Mouse (Mus musculus): Measurements from ENCODE around the gene Lcor. TPM values are rescaled to one million over a fixed set of nuclear protein-coding genes. Genes with fewer than 3 reads are reported as not detected.

Gene Lcor
- polyA plus RNA-seq, 1 experiment, result 15.6 TPM

GRCm38 (mm10) chr19:41463841-41464240 lies 18.6 kb upstream of the Lcor start:
- no peak for TF ChIP-seq POLR2A (IDR thresholded peaks at IDR 0.05; ENCODE audit: insufficient read depth, low read length)
- TF ChIP-seq EP300 (IDR thresholded peaks at IDR 0.05; ENCODE audit: insufficient read depth, low read depth, low read length), result no peak
- no peak for TF ChIP-seq CTCF (IDR thresholded peaks at IDR 0.05; ENCODE audit: low read depth, low read length)

GRCm38 (mm10) chr19:41466475-41466874 lies 16.0 kb upstream of the Lcor start:
- Histone ChIP-seq H3K36me3 (ENCODE audit: control insufficient read depth, insufficient read depth, low read length, poor library complexity, severe bottlenecking) (no peaks in the 10 kb centered on the region), H3K9ac (ENCODE audit: low read depth, poor library complexity, severe bottlenecking) (no peak overlapping the region), H3K27me3 (ENCODE audit: control insufficient read depth, insufficient read depth, low read length, poor library complexity, severe bottlenecking) (no peaks in the 10 kb centered on the region), H3K9me3 (replicated peaks; ENCODE audit: control insufficient read depth, insufficient read depth, low read length, poor library complexity, severe bottlenecking) (peaks cover 9% of the 10 kb centered on the region), H3K4me1 (ENCODE audit: control insufficient read depth, insufficient read depth, low read length) (no peaks in the 10 kb centered on the region), H3K27ac (ENCODE audit: insufficient read depth, low read length) (no peak overlapping the region), H3K4me3 (ENCODE audit: low read depth, low read length) (no peak overlapping the region)
- TF ChIP-seq CTCF (IDR thresholded peaks at IDR 0.05; ENCODE audit: low read depth, low read length), result no peak
- no peak for TF ChIP-seq POLR2A (IDR thresholded peaks at IDR 0.05; ENCODE audit: insufficient read depth, low read length)
- no peak for TF ChIP-seq EP300 (IDR thresholded peaks at IDR 0.05; ENCODE audit: insufficient read depth, low read depth, low read length)

More at GRCm38 (mm10) chr19:41463841-41464240, 18.6 kb upstream of the Lcor start:
- Histone ChIP-seq H3K36me3 (ENCODE audit: control insufficient read depth, insufficient read depth, low read length, poor library complexity, severe bottlenecking) (no peaks in the 10 kb centered on the region), H3K9me3 (replicated peaks; ENCODE audit: control insufficient read depth, insufficient read depth, low read length, poor library complexity, severe bottlenecking) (peaks cover 9% of the 10 kb centered on the region), H3K27me3 (ENCODE audit: control insufficient read depth, insufficient read depth, low read length, poor library complexity, severe bottlenecking) (no peaks in the 10 kb centered on the region), H3K4me1 (ENCODE audit: control insufficient read depth, insufficient read depth, low read length) (peaks cover under 1% of the 10 kb centered on the region), H3K4me3 (ENCODE audit: low read depth, low read length) (no peak overlapping the region), H3K27ac (ENCODE audit: insufficient read depth, low read length) (no peak overlapping the region), H3K9ac (ENCODE audit: low read depth, poor library complexity, severe bottlenecking) (no peak overlapping the region)

- Histone ChIP-seq H3K27ac (ENCODE audit: insufficient read depth, low read length) (no peak overlapping the region), H3K27me3 (ENCODE audit: control insufficient read depth, insufficient read depth, low read length, poor library complexity, severe bottlenecking) (no peaks in the 10 kb centered on the region), H3K9me3 (replicated peaks; ENCODE audit: control insufficient read depth, insufficient read depth, low read length, poor library complexity, severe bottlenecking) (peaks cover 3% of the 10 kb centered on the region; the same call in 1 of the 2 replicates), H3K4me1 (ENCODE audit: control insufficient read depth, insufficient read depth, low read length) (peaks cover 3% of the 10 kb centered on the region), H3K9ac (ENCODE audit: low read depth, poor library complexity, severe bottlenecking) (no peak overlapping the region), H3K36me3 (ENCODE audit: control insufficient read depth, insufficient read depth, low read length, poor library complexity, severe bottlenecking) (no peaks in the 10 kb centered on the region), H3K4me3 (ENCODE audit: low read depth, low read length) (no peak overlapping the region)
- TF ChIP-seq CTCF (IDR thresholded peaks at IDR 0.05; ENCODE audit: low read depth, low read length) (no peak), EP300 (IDR thresholded peaks at IDR 0.05; ENCODE audit: insufficient read depth, low read depth, low read length) (no peak), POLR2A (IDR thresholded peaks at IDR 0.05; ENCODE audit: insufficient read depth, low read length) (no peak)
These were observed 8.8 kb upstream of the Lcor start for GRCm38 (mm10) chr19:41473566-41474135.

- Histone ChIP-seq H3K27ac (ENCODE audit: insufficient read depth, low read length) (no peak overlapping the region), H3K36me3 (ENCODE audit: control insufficient read depth, insufficient read depth, low read length, poor library complexity, severe bottlenecking) (no peaks in the 10 kb centered on the region), H3K9me3 (replicated peaks; ENCODE audit: control insufficient read depth, insufficient read depth, low read length, poor library complexity, severe bottlenecking) (peaks cover 3% of the 10 kb centered on the region; the same call in 1 of the 2 replicates), H3K27me3 (ENCODE audit: control insufficient read depth, insufficient read depth, low read length, poor library complexity, severe bottlenecking) (no peaks in the 10 kb centered on the region), H3K4me3 (ENCODE audit: low read depth, low read length) (no peak overlapping the region), H3K4me1 (ENCODE audit: control insufficient read depth, insufficient read depth, low read length) (peaks cover 3% of the 10 kb centered on the region), H3K9ac (ENCODE audit: low read depth, poor library complexity, severe bottlenecking) (no peak overlapping the region)
- no peak for TF ChIP-seq CTCF (IDR thresholded peaks at IDR 0.05; ENCODE audit: low read depth, low read length)
- no peak for TF ChIP-seq EP300 (IDR thresholded peaks at IDR 0.05; ENCODE audit: insufficient read depth, low read depth, low read length)
- TF ChIP-seq POLR2A (IDR thresholded peaks at IDR 0.05; ENCODE audit: insufficient read depth, low read length), result no peak
These were observed 7.5 kb upstream of the Lcor start for GRCm38 (mm10) chr19:41474943-41475342.

GRCm38 (mm10) chr19:41476530-41477249 lies 5.7 kb upstream of the Lcor start:
- H3K4me3 ChIP-seq (ENCODE audit: low read depth, low read length), result no peak overlapping the region

More at GRCm38 (mm10) chr19:41476530-41477249, 5.7 kb upstream of the Lcor start:
- peak overlapping the region; percentile 54 for H3K27ac ChIP-seq (ENCODE audit: insufficient read depth, low read length)
- H3K9ac ChIP-seq (ENCODE audit: low read depth, poor library complexity, severe bottlenecking), result no peak overlapping the region
- H3K4me1 ChIP-seq (ENCODE audit: control insufficient read depth, insufficient read depth, low read length), result peaks cover 3% of the 10 kb centered on the region
- peaks cover 3% of the 10 kb centered on the region; the same call in 1 of the 2 replicates for H3K9me3 ChIP-seq (replicated peaks; ENCODE audit: control insufficient read depth, insufficient read depth, low read length, poor library complexity, severe bottlenecking)
- TF ChIP-seq POLR2A (IDR thresholded peaks at IDR 0.05; ENCODE audit: insufficient read depth, low read length) (no peak), EP300 (IDR thresholded peaks at IDR 0.05; ENCODE audit: insufficient read depth, low read depth, low read length) (0 out of 2 replicates have a peak, but pooled peaks have one; percentile 50), CTCF (IDR thresholded peaks at IDR 0.05; ENCODE audit: low read depth, low read length) (no peak)
- H3K27me3 ChIP-seq (ENCODE audit: control insufficient read depth, insufficient read depth, low read length, poor library complexity, severe bottlenecking), result no peaks in the 10 kb centered on the region
- H3K36me3 ChIP-seq (ENCODE audit: control insufficient read depth, insufficient read depth, low read length, poor library complexity, severe bottlenecking), result no peaks in the 10 kb centered on the region

Data from ES-Bruce4 (cell line).